Mouse (Mus musculus) frontal cortex, adult (tissue): Measurements from ENCODE around the gene Tmem176a.
"Not testable (repeated sequence)": the region's sequence is repeated elsewhere in the genome, so short reads cannot be mapped to it uniquely, and the experiment has no call there.

Source experiments
- ATAC-seq: cut with Nextera tagmentation; 2 replicates; pipeline ENCODE4 v1.9.2; 2017; ENCODE audit warnings: mild to moderate bottlenecking, moderate library complexity, mixed read lengths; ENCODE audit not compliant: low TSS enrichment

The Tmem176a gene

DNA sequence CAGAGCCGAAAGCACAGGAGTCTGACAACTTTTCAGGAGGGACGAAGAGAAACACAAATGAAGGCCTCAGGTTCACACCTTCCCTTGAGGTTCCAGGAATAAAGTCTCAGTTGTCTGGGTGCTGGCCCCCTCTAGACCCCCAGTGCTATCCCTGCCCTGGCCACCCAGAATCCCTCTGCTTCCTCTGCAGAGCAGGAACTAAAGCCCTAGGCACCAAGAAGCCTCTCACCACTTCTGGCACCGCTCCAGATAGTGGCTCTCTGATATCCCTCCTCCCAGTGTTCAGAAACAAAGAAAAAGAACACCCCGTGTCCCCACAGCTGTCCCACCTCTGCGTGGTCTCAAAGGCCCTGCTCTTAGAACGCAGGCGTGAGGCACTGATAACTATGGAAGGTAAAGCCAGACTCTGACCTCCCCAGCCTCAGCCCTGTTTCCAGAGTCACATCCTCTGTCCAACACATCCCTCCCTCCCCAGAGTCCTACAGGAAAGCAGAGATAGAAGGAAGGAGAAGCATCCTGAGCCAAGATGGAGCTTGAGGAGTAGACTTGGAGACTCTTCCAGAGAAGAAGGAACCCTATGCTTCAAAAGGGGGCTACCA lies at the start of gene Tmem176a:
TSS of gene Tmem176a (plus strand) at position 549 of the 599 bp plus-strand sequence.
- no peak for ATAC-seq

DNA sequence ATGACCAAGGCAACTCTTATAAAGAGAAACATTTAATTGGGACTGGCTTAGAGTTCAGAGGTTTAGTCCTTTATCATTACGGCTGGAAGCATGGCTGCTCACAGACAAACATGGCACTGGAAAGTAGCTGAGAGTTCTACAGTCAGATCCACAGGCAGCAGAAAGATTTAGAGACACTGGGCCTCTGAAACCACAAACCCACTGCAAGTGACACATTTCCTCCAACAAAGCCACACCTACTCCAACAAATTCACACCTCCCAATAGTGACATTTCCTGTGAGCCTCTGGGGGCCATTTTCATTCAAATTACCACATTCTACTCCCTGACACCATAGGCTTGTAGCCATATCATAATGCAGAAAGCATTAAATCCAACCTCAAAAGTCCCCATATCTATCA lies 38.8 kb upstream of the Tmem176a start:
- no peak for ATAC-seq

DNA sequence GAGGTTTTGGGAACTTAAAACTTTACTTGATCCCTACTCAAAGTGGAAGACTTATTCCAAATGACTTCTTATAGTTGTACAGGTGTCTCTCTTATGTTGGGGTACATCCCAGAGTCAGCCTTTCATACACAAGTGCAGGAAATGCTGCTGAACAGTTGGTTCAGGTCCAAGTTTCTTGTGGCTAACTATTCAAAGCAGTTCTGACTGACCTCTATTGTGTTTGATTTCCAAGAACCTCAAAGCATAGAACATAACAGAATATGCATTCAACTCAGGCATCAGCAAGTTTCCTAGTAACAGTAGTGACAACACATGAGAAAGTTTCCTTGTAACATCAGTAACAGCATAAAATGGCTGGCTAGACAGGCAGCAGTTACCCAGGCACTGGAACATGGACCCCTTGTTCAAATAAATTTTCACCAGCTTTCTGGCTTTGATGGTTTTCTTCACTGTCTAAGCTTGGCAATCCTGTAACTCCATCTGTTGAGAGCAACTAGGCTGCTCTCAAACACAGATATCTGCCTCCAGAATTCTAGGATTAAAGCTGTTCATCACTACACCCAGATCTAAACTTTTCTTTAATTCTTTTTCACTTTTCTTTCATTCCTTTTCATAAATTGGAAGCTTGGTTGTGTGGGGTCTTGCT lies 37.2 kb upstream of the Tmem176a start:
- no peak for ATAC-seq

DNA sequence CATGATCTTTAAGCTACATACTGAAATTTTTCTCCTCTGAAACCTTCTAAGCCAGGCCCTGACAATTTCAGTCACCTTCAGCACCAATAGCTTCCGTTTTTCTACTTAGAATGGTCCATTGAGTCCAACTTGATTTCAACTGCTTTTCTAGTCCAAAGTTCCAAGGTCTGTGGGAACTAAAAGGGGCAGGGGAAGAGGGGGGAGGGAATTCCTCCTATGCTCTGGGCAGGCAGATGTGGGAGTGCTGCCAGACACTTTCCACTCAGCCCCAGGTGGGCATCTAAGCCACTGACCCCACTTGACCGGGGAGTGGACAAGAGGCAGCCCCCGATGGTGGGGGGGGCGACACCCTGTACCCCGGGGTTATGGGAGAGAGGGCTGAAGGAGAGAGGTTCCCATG lies 36.4 kb upstream of the Tmem176a start:
- ATAC-seq = no peak

DNA sequence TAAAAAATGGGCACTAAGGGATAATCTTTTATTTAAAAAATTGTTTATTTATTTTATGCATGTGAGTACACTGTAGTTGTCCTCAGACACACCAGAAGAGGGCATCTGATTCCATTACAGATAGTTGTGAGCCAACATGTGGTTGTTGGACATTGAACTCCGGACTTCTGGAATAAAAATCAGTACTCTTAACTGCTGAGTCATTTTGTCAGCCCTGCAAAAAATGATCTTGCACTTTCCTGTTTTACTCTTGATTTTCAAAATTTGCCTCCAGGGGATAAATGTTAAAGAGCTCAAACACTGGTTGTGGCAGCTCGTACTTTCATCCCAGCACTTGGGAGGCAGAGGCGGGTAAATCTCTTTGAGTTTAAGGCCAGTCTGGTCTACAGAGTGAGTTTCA lies 34.0 kb upstream of the Tmem176a start:
- ATAC-seq = no peak

DNA sequence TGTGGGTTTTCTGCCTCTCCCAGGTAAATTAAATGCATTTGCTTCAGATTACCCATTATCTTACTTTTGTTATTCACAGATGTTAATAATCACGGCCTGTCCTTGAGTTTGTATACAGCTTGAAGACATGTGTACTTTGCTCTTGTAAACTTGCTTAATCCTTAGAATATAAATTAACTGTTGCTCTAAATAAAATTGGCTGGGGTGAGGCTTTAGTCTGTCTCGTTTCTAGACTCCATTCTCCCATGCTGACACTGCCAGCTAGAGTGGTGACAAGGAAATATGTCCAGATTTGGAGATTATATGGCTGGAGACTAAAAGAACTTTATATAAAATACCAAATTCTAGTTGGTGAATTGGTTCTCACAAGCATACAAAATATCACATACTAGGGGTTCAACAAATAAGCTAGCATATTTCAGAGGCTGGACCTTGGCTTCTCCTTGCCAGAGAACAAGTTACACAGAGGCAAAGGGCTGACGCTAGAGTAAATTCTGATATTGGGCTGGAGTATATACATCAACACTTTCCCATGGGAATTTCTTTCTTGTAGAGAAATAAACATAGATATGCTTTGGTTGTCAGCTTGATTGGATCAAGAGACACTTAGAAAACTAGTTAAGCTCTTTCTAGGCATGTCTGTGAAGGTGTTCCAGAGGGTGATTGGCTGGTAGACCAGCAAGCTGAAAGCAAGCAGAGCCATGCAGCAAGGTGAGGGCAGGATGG lies 31.1 kb upstream of the Tmem176a start:
- no peak for ATAC-seq

DNA sequence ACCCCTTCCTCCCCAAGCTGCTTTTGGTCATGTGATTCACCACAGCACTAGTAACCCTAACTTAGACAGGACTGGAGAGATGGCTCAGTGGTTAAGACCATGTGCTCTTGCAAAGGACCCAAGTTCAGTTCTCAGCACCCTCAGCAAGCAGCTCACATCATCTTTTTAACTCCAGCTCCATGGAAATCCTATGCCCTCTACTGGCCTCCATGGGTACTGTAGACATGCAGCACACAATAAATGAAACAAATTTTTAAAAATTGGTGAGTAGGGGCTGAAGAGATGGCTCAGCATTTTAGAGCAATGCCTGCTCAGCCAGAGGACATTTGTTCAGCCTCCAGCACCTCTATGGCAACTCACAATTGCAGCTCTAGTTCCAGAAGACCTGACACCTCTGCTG lies 25.7 kb upstream of the Tmem176a start:
- ATAC-seq = no peak

DNA sequence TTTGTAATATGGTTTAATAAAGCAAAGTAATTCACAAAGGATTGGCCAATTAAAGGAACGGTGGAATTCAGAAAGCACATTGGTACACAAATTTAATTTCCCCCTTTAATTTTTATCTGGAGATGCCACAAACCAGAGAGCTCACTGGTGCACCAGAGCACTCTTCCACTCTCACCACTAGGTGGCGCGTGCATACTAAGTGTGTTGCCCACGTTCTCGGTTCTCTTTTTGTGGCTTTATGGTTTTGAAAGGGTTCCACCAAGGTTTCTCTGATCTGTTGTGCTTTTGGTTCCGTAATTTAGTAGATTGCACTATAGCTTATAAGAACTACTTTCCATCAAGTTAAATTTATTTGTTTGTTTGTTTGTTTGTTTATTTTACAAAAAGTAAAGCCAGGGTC lies 22.9 kb upstream of the Tmem176a start:
- ATAC-seq = peak; percentile 89

DNA sequence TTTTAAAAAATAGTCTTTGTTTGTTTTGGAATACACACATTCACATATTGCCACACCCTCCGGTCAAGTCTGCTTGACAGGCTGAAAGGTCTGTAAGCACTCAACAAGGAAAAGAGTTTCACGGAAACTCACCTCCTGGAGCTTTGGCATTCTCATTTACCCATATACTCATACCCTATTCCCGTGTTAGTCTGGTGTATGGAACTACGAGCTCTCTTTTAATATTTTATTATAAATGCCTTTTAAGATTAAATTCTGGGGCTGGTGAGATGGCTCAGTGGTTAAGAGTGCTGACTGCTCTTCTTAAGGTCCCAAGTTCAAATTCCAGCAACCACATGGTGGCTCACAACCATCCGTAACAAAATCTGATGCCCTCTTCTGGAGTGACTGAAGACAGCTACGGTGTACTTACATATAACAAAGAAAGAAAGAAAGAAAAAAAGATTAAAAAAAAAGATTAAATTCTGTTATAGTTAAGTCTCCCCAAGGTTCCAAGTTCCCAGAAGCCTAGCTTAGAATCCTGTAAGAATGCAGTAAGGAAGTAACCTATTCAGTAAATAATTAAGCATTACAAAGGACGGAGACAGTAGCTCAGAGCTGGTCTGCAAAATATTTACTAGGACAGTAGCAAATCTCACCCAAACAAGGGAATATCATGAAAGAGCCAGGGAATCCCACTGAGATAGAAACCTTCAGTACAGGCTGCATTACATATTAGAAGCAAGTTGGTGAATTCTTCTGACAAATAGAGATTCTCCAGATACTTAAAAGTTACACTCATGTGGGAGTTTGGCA lies 18.5 kb upstream of the Tmem176a start:
- not testable (repeated sequence) for ATAC-seq

DNA sequence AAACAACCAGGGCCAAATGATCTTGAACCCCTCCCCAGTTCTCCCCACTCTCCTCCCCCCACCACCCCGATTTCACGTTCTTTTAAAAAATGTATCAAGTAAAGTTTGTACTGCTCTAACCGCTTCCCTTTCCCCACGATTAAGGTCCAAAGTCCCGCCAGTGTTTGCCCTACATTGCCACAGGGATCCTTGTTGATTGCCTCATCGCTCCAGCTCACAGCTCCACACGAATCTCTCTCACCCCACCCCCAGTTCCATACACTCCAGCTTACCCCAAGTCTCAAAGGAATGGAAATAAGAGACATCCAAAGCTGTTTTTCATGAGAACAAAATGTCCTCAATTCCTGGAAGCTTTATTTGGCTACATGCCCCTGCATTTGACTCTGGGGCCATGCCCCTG lies 15.7 kb upstream of the Tmem176a start:
- ATAC-seq = no peak

DNA sequence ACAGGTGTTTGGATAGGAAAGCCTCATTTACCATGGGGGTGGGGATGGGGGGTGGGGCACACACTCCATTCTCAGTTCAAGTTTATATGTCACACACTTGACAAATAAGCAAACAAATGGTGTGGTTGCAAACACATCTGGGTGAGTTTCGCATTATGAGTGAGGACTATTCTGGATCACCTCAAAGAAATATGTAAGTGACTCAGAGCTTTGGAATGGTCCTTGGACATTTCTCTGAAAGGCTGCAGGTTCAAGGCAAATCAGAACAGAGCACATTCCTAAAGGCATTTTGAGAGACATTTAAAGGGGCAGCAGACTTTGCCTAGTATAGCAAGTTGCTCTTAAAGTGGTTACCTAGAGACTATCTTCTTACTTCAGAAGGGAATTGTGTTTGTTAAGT lies 11.7 kb upstream of the Tmem176a start:
- ATAC-seq = no peak

DNA sequence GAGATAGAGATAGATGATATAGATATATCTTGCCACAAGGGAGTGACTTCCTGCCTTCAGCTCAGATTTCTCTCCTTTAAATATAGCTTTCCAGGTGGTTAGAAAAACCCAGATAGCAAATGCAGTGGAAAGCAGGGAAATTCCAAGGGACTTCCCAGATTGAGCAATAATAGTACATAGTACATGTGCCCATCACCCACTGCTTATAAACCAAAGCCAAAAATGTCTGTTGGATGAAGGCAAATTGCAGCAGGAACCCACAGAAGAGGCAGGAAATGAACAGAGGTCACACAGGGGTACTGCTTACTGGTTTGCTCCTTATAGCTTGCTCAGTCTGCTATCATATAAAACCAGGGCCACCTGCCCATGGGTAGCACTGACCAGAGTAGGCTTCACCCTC lies 11.1 kb upstream of the Tmem176a start:
- no peak for ATAC-seq

DNA sequence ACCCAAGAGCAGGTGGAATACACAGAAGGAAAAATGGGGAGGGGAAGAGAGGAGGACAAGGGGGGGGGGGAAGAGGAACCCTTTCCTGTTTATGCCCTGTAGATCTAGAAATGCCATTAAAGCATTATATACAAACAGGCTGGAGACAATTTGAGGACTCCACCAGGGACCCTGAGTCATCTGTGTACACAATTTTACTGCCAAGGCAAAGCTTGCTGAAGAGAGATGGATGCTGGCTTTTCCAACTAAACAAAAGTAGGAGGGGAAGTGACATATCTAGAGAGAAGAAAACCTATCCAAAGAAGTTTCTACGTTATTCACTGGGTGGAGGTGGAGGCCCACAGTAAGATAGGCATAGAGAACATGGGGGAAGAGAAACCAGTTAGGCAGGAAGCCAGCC lies 10.5 kb upstream of the Tmem176a start:
- ATAC-seq = peak; percentile 59

DNA sequence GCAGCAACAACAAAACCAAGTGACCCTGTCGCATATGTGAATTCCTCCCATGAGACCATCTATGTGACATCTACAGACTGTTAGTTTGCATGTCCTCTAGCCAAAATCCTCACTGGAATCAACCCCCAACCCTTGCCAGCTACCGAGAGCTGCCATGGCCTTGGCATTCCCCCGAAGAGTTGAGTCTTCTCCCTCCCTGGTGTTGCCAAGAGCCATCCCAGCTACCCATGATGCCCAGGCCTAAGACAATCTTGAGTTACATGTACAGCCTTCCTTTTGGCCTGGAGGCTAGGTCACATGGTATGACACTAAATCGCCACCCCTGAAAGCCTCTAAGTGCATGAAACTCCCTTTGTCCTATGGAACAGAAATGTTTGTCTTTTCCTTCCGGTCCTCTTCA lies 9.6 kb upstream of the Tmem176a start:
- ATAC-seq = no peak

DNA sequence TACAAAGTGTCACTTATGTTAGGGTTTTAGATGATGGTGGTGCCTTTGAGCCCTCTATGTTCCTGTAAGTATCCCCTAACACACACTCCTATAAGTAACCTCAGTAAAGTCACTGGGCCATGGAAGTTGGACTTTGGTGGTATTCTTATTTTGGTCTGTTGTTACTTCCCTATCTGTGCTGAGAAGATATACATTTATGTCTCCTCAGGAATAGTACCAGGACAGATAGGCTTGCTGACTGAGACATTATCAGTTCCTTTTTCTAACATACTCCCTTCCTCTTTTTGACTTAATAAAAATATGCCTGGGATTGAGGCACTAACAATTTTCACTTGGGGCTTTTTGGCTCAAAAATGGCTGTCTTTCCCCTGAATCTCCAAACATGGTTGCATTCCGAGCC lies 8.3 kb upstream of the Tmem176a start:
- ATAC-seq = no peak

DNA sequence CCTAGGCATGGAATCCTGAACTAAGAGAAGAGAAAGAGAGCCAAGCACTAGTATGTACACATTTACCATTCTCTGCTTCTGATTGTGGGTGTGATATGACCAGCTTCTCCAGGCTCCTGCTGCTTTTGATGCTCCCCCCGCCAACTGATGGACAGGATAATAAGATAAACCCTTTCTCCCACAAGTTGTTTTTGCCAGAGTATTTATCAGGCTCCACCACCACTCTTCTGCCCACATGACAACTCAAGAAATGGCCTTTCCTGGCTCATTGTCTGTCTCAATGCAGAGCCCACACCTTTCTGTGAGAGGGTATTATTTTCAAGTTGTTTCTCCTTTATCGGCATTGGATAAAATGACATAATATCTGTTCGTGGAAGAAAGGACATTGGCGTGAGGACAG lies 7.2 kb upstream of the Tmem176a start:
- no peak for ATAC-seq

DNA sequence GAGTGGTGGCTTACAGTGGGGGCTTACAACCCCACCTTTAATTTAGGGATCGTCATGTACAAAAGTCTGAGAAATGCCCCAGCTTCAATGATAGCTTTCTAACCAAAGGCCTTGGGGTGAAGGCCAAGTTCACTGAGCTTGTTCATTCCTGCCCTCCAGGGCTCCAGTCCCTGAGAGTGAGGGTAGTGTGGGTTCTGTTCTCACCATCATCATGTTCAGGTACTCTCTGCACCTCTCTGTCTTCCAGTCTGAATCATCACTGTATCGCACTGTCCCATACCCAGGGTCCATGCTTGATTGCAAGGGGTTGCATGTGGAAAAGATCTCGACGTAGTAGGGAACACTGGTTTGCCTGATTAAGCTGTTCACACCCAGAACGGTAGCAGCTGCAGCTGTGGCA lies 5.5 kb upstream of the Tmem176a start:
- ATAC-seq = no peak

DNA sequence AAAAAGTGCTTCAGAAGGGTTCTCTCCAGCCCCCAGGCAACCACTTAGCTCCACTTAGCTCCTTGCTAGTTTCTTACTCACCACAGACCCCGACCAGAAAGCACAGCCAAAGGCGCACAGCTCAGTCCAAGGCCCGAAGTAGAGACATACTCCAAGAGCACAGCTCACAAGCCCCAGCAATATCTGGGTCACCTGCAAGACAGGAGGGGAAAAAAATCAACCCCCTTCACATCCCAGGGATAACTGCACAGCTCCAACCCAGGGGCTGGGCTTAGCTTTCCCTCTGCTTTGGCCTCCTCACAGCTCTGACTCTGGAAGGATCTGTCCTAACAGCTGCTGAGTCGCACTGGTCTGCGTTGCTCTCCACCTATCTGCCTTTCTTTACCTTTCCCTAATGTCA lies 4.6 kb upstream of the Tmem176a start:
- no peak for ATAC-seq

DNA sequence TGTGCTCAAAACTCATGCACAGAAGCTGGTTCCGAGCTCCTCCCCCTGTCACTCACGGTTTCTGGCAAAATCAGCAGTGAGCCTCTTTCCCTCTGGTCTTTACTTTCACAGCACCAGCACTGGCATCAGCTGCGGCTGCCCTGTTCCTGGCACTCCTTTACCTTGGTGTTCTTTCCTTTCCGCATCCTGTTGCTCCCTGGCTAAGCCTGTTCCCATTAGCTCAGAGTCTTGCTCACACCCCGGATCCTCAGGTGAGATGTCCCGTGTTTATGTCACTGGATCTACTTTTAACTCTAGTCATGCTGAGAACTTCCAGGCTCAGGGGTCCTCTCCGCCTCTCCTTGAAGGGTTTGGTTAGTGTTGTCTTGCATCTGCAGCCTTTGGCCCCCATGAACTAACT lies 3.2 kb upstream of the Tmem176a start:
- no peak for ATAC-seq

DNA sequence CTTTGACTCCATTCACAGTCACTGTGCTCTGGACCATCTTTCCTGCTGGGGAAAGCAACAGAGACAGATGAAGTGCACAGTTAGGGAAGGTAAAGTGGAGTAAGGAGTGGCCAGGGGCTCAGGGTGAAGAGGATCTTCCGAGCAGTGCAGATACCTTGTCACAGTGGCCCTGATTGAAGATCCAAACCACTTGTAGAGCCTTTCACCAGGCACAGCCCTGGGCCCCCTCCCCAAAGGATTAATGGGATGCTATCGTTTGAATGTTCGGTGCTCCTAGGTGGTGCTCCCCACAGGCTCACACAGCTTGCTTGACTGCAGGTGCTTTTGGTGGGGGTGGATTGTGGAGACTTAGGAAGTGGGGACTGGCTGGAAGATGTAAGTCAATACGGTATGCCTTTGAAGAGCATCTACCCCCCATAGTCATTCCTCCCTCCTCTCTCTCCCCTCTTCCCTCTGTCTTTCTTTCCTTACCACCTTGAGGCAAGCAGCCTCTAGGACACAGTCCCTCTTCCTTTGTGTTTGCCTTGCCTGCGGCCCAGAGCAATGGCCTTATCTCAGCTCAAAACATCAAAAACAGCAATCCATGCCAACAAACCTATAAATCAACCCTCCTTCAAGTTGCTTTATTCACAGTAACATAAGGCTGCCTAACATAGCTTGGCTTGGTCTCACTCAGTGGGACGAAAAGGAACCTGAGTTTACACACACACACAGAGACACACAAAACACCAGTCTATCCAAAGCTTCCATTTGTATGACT lies 2.2 kb upstream of the Tmem176a start:
- no peak for ATAC-seq

DNA sequence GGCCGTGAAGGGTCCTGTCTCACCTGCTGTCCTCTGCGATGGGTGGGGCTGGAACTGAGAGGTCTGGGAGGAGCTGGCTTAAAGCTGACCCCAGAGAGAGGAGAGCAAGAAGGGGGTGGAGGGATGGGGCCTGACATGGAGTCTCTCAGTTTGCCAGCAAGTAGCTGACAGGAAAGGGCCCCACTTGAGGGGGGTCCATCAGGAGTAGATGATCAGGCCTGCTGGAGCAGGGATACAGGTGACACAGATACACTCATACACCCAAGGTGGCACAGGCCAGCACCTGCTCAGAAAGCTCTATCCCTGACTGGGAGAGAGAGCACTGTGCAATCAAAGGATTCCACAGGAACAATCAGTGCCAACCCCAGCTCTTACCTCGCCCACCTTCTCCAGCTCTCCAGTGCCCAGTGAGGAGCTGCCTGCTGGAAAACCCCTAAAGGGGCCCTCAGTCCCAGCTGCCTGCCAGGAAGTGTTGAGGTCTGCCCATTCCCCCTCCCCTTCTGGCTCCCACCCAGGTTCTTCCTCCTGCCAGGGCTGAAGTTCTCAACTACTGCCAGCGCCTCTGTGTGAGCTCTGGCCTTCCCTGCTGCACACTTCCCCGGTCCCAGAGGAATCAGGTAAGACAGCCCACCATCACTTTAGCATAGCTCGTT lies 380 bp downstream of the Tmem176a start, which contains the start of gene Tmem176b:
TSS of gene Tmem176b (minus strand) at position 524 of the 653 bp plus-strand sequence.
- peak; percentile 55 for ATAC-seq
